Mouse (Mus musculus): ENCODE data around the gene Tbkbp1. TPM values are rescaled to one million over a fixed set of nuclear protein-coding genes. Genes with fewer than 3 reads are reported as not detected.

Gene Tbkbp1
- polyA plus RNA-seq, 1 experiment from 2014 or later: 4.9 TPM

DNA sequence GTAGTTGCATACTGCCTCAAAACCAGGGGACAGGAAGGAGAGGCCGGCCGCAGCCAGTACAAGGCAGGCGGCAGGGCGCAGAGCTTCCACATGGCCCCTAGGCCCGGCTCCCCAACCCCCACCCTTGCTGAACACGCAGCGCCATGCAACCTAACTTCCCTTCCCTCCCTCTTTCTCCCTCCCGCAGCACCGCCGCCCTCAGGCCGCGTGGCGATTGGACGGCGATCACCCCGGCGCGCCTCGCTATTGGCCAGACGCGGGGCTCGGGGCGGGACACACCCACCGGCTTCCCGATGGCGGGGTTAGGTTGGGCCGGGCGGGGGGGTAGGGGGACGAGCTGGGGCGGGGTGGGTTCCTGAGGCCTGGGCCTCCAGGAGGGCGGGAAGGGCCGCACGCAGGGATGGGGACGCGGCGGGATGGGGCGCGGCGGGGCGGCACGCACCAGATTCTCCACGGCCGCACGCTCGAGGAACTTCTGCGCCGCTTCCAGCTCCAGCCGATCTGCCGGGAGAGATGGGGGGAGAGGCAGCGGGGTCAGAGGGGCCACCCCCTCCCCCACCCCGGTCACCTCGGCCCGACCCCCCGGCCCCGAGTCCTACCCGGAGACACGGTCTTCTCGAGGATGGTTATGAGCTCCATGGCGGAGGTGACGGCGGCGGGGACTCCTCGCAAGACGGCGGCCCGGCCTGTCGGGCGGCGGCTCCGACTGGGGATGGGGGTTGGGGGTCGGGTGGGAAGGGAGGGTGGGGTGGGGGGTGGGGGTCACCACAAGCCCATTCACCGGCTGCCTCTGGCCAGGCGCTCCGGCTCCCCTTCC is 35.9 kb upstream of the Tbkbp1 start:
- peak; percentile 98 for DNase-seq (ENCODE audit: low spot score)
- under 1% methylated on average over 74 of the region's 74 CpGs for WGBS
- no peaks in the 10 kb centered on the region for H3K9me3 ChIP-seq (replicated peaks)
- H3K4me1 ChIP-seq: peaks cover 44% of the 10 kb centered on the region
- peaks cover 55% of the 10 kb centered on the region for H3K36me3 ChIP-seq
- H3K27me3 ChIP-seq (ENCODE audit: low read depth, poor library complexity, severe bottlenecking): no peaks in the 10 kb centered on the region
- peak overlapping the region; percentile 100 for H3K27ac ChIP-seq (replicated peaks)
- peak overlapping the region; percentile 97 for H3K4me3 ChIP-seq

DNA sequence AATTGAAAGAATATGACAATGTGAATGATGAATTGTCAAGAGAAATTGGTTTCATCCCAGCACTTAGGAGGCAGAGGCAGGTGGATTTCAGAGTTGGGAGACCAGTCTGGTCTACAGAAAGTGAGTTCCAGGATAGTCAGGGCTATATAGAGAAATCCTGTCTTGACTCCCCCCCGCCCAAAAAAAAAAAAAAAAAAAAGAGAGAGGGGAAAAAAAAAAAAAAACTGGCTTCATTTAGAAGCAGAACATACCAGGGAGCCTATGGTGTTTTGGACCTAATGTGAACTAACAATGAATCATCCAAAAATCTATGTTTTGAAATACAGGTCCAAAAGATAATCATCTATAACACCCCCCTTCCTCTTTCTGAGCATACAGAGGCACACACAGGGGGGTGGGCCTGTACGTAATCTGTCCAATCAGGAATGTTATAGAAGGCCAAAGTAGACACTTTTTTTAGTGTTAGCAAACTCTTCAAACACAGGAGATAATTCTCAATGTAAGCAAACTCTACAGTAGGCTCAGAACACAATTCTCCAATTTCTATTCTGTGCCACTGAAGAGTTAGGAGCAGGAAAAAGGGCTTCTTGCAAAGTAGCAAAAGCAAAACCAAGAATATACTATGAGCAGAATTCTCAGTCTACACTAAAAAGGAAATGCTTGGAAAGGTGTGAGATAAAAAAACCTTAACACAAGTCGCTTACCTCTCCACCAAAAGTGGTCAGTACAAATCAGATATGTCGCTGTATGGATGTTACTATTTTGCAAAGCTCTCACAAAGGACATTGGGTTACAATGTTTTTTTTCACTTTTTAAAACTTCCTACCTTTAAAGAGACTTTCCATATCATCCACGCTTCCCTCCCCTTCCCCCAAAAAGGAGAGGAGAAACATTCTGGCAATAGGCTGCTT is 34.7 kb upstream of the Tbkbp1 start:
- Histone ChIP-seq H3K27ac (replicated peaks) (peak overlapping the region; percentile 100), H3K4me1 (peaks cover 44% of the 10 kb centered on the region), H3K4me3 (peak overlapping the region; percentile 97), H3K27me3 (ENCODE audit: low read depth, poor library complexity, severe bottlenecking) (no peaks in the 10 kb centered on the region), H3K36me3 (peaks cover 67% of the 10 kb centered on the region), H3K9me3 (replicated peaks) (no peaks in the 10 kb centered on the region)
- no peak for DNase-seq (ENCODE audit: low spot score)
- 76% methylated on average over 5 of the region's 5 CpGs for WGBS

DNA sequence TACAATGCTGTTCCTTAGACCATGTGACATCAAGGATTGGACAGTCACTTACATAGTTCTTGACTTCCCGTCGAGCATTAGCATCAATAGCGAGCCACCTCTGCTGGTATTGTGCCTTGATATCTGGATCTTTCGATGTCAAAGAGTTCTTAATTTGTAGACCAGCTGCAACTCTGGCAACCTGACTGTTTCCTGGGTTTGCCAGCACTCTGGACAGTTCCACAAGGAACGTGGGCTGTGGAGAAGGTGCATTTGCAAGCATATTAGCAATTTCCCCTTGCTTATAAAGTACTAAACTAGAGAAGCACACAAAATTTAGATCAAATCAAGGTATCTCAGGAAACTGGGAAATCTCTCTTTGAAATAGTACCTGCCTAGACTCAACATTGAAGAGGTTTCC is 33.6 kb upstream of the Tbkbp1 start:
- Histone ChIP-seq H3K36me3 (peaks cover 73% of the 10 kb centered on the region), H3K9me3 (replicated peaks) (no peaks in the 10 kb centered on the region), H3K27ac (replicated peaks) (no peak overlapping the region), H3K27me3 (ENCODE audit: low read depth, poor library complexity, severe bottlenecking) (no peaks in the 10 kb centered on the region), H3K4me1 (peaks cover 44% of the 10 kb centered on the region), H3K4me3 (peak overlapping the region; percentile 97; the same call in 1 of the 2 replicates)
- DNase-seq (ENCODE audit: low spot score): no peak
- 83% methylated on average over 5 of the region's 5 CpGs for WGBS

DNA sequence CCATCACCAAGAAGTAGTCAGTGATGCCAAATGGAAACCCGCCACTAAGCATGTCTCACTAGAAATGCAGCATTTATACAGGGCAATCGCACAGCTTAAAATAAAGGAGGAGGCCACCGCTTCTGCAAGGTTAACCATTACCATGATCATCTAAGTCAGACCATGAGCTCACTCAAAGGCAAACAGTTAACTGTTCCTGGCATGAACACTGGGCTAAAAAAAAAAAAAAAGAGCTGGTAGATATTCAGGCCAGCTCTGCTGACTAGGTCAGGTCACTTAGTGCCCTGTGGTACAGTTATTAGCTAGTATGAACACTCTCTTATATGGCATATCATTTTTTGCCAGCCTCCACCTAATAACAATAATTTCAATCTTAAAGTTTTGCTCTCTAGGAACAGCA is 31.2 kb upstream of the Tbkbp1 start:
- WGBS: 98% methylated on average over 3 of the region's 3 CpGs
- peaks cover 93% of the 10 kb centered on the region for H3K36me3 ChIP-seq

DNA sequence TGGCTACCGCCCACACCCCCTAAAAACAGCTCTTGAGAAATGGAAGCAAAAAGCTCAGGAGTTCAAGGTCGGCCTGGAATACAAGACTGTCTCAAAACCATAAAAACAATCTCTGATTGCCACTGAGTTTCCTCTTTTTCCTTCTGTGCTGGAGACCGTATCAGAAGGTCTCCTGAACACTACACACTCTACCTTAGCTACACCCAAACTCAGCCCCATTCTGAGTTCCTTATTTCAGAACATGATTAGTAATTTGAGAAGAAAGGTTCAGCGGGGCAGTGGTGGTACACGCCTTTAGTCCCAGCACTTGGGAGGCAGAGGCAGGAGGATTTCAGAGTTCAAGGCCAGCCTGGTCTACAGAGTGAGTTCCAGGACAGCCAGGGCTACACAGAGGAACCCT is 29.8 kb upstream of the Tbkbp1 start:
- 91% methylated on average over 5 of the region's 5 CpGs for WGBS
- Histone ChIP-seq H3K4me1 (peaks cover 23% of the 10 kb centered on the region), H3K9me3 (replicated peaks) (no peaks in the 10 kb centered on the region), H3K27me3 (ENCODE audit: low read depth, poor library complexity, severe bottlenecking) (no peaks in the 10 kb centered on the region), H3K27ac (replicated peaks) (no peak overlapping the region), H3K36me3 (peaks cover 100% of the 10 kb centered on the region), H3K4me3 (no peak overlapping the region)
- no peak for DNase-seq (ENCODE audit: low spot score)

More for the DNA sequence above, 31.2 kb upstream of the Tbkbp1 start:
- no peak for DNase-seq (ENCODE audit: low spot score)
- Histone ChIP-seq H3K4me3 (no peak overlapping the region), H3K9me3 (replicated peaks) (no peaks in the 10 kb centered on the region), H3K4me1 (peaks cover 29% of the 10 kb centered on the region), H3K27me3 (ENCODE audit: low read depth, poor library complexity, severe bottlenecking) (no peaks in the 10 kb centered on the region), H3K27ac (replicated peaks) (no peak overlapping the region)

DNA sequence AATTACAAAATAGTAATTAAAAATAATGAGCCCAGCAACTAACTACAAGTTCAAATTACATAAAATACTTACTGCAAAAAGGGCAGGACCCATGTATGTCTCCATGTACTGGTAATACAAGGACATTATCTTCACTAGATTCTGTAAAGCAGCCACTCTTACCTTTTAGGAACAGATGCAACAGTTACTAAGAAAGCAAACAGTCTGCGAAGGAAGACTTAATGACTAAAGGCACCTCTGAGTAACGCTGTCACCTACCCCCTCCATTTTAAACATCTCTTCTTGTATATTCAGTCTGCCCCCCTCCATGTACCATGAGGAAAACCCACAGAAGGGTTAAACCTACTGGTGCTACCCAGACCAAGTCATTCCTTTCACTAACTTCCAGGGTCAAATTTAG is 26.9 kb upstream of the Tbkbp1 start:
- Histone ChIP-seq H3K36me3 (peaks cover 100% of the 10 kb centered on the region), H3K9me3 (replicated peaks) (no peaks in the 10 kb centered on the region), H3K27ac (replicated peaks) (no peak overlapping the region), H3K27me3 (ENCODE audit: low read depth, poor library complexity, severe bottlenecking) (no peaks in the 10 kb centered on the region), H3K4me1 (no peaks in the 10 kb centered on the region), H3K4me3 (no peak overlapping the region)
- 97% methylated on average over 2 of the region's 2 CpGs for WGBS
- no peak for DNase-seq (ENCODE audit: low spot score)

DNA sequence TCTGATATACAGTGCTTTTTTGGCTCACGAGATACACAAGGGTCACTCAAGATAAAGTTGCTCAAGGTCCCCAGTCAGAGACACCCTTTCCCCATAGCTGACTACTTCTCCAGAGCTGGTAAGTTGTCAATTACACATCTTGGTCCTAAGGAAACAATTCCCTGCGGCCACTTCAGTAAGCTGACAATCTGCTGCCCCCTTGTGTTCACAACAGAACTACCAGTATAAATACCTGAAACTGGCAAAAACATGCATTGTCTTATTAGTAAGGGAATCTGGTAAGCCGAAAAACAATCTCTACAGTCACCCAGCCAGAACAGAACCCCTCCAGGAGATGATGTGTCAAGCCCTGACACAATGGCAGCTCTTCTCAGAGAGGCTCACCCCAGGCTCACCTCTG is 25.6 kb upstream of the Tbkbp1 start:
- no peak overlapping the region for H3K4me3 ChIP-seq
- H3K9me3 ChIP-seq (replicated peaks): no peaks in the 10 kb centered on the region
- peaks cover 100% of the 10 kb centered on the region for H3K36me3 ChIP-seq
- H3K4me1 ChIP-seq: no peaks in the 10 kb centered on the region
- DNase-seq (ENCODE audit: low spot score): peak; percentile 37
- no peaks in the 10 kb centered on the region for H3K27me3 ChIP-seq (ENCODE audit: low read depth, poor library complexity, severe bottlenecking)
- WGBS: 70% methylated on average over 3 of the region's 3 CpGs
- H3K27ac ChIP-seq (replicated peaks): no peak overlapping the region

DNA sequence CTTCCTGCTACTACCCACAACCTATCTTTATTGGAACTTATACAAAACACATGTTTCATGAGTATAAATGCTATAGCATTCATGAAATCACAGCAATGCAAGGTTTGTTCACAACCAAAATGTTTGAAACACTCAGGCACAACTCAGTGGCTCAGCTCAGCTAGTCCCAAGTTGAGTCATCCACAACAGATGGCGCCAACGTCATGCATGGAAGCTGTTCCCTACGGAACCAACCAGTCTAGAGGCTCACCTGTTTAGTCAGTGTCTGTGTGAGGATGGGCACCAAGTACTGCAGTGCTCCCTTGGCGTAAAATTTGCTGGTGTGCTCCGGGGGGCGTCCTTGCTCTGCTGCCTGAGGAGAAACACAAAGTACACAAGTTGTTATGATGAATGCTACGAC is 24.2 kb upstream of the Tbkbp1 start:
- H3K4me3 ChIP-seq: no peak overlapping the region
- H3K27ac ChIP-seq (replicated peaks): no peak overlapping the region
- H3K27me3 ChIP-seq (ENCODE audit: low read depth, poor library complexity, severe bottlenecking): no peaks in the 10 kb centered on the region
- H3K4me1 ChIP-seq: no peaks in the 10 kb centered on the region
- DNase-seq (ENCODE audit: low spot score): no peak
- no peaks in the 10 kb centered on the region for H3K9me3 ChIP-seq (replicated peaks)
- peaks cover 100% of the 10 kb centered on the region for H3K36me3 ChIP-seq
- WGBS: 95% methylated on average over 7 of the region's 7 CpGs

DNA sequence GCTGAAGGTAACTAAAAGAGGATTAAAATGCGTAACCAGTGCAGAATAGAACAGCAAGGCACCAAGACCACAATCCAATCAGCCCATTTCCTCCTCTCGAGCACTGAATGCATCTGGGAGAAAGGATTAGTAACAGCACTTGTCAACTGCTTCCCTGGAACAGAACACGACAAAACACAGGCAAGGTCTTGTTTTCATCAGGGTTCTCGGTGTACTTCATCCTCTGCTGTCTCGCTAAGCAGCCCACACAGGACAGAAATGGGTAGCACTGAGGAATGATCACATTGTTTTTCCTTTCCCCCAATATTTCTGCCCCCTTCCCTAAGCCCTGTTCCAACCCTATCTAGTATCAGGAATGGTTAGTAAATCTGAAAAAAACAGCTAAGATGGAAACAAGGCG is 9.0 kb upstream of the Tbkbp1 start:
- DNase-seq (ENCODE audit: low spot score): no peak
- no peak overlapping the region for H3K4me3 ChIP-seq
- peaks cover 100% of the 10 kb centered on the region for H3K36me3 ChIP-seq
- H3K9me3 ChIP-seq (replicated peaks): no peaks in the 10 kb centered on the region
- H3K4me1 ChIP-seq: no peaks in the 10 kb centered on the region
- WGBS: 71% methylated on average over 6 of the region's 6 CpGs
- no peaks in the 10 kb centered on the region for H3K27me3 ChIP-seq (ENCODE audit: low read depth, poor library complexity, severe bottlenecking)
- no peak overlapping the region for H3K27ac ChIP-seq (replicated peaks)

DNA sequence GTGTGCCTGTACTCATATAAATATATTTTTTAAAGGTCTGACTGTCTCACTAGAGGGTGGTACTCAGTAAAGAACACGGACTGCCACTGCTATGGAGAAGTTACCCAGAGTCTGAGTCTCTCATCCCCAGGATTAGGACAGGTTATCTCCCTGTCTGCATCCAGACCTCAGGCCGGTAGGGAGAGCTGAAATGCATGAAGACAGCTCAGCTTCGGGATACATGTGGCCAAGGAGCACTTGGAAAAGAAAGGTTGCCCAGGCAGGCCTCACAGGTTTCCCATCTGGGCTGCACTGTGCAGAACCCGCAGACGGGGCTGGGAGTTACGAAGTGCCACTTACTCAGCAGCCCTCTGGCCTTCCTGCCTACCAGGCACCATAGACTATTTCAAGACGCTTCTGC is 5.7 kb upstream of the Tbkbp1 start:
- no peak for DNase-seq (ENCODE audit: low spot score)
- H3K27ac ChIP-seq (replicated peaks): no peak overlapping the region
- peaks cover 4% of the 10 kb centered on the region; the same call in 1 of the 2 replicates for H3K27me3 ChIP-seq (ENCODE audit: low read depth, poor library complexity, severe bottlenecking)
- no peak overlapping the region for H3K4me3 ChIP-seq
- peaks cover 18% of the 10 kb centered on the region for H3K4me1 ChIP-seq
- 84% methylated on average over 7 of the region's 7 CpGs for WGBS
- peaks cover 87% of the 10 kb centered on the region for H3K36me3 ChIP-seq
- H3K9me3 ChIP-seq (replicated peaks): no peaks in the 10 kb centered on the region

DNA sequence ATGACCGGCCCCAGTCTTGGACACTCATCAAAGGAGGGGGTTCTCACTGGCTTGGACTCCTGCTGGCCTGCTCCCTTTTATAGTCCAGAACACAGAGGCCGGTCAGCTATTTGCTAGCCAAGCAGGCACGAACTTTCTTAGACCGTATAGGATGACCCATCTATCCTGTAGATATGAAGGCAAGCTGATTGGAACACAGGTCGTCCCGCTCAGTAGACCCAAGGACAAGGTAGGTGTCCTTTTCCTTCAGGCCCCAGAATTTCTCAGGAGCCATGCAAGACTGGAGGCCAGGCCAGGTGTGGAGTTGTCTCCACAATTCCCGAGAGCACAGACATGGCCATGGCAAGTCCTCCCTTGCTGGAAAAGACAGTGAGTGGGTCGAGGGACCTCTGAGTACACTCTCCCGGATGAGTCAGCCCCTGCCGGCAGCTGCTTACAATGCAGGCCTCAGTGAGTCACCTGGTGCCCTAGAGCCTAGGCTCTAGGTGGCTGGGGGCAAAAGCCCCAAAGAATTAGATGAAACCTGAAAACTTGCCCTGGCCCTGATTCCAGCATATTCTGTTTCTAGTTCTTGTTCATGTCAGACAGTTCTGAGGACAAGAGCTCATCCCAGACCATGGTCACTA is 1.5 kb upstream of the Tbkbp1 start:
- peaks cover 29% of the 10 kb centered on the region for H3K27me3 ChIP-seq (ENCODE audit: low read depth, poor library complexity, severe bottlenecking)
- DNase-seq (ENCODE audit: low spot score): peak; percentile 33
- H3K27ac ChIP-seq (replicated peaks): peak overlapping the region; percentile 53
- peaks cover 48% of the 10 kb centered on the region for H3K4me1 ChIP-seq
- peak overlapping the region; percentile 66 for H3K4me3 ChIP-seq
- 20% methylated on average over 10 of the region's 10 CpGs for WGBS
- H3K36me3 ChIP-seq: peaks cover 46% of the 10 kb centered on the region
- no peaks in the 10 kb centered on the region for H3K9me3 ChIP-seq (replicated peaks)

DNA sequence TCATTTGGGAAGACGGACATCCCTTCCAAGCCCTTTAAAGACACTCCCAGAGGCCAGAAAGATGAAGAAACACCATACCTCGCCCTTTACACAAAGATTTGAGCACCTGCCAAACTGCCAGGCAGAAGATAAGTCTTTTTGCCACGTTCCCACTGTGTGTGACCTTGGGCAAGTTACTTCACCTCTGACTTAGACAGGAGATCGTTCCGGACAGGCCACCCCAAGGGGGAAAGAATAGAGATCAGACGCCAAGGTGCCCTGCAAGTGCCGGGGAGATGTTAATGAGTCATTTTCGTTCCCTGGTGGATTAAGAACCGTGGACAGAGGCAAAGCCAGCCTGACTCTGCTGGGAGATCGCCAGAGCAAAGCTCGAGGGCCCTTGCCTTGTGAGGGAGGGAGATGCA is 730 bp upstream of the Tbkbp1 start:
- Histone ChIP-seq H3K4me1 (peaks cover 48% of the 10 kb centered on the region), H3K27ac (replicated peaks) (peak overlapping the region; percentile 53), H3K36me3 (peaks cover 42% of the 10 kb centered on the region), H3K27me3 (ENCODE audit: low read depth, poor library complexity, severe bottlenecking) (peaks cover 36% of the 10 kb centered on the region), H3K9me3 (replicated peaks) (no peaks in the 10 kb centered on the region), H3K4me3 (peak overlapping the region; percentile 66)
- under 1% methylated on average over 11 of the region's 11 CpGs for WGBS
- peak; percentile 45 for DNase-seq (ENCODE audit: low spot score)
